Mouse (Mus musculus): Measurements from ENCODE around the gene Cygb.
"Not testable (repeated sequence)": the region's sequence is repeated elsewhere in the genome, so short reads cannot be mapped to it uniquely, and the experiment has no call there.

The Cygb gene

GRCm38 (mm10) chr11:116619156-116619555, 35.0 kb downstream of the Cygb start:
- peak in 1 of 2 experiments; percentile 50 for DNase-seq (ENCODE audit: inconsistent age in 2 of 2, low spot score in 1 of 2)

DNA sequence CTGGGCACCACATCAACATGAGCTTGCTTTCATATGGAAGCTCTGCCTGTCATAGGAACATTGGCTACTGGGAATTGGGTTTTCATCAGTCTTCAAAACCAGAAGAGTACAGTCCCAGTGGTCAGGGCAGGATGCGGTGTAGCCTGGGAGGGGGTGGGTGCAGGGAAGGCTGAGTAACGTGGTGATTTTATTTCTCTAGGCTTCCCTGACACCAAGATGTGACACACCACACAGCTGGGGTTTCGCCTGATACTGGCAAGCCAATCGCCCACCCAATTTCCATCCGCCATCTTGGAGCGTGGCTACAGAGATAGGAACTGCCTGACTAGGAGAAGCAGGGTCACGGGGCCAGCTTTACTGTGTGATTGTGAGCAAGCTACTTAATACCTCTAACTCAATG, 35.4 kb downstream of the Cygb start:
- DNase-seq (ENCODE audit: inconsistent age in 2 of 2, low spot score in 1 of 2): no peak

DNA sequence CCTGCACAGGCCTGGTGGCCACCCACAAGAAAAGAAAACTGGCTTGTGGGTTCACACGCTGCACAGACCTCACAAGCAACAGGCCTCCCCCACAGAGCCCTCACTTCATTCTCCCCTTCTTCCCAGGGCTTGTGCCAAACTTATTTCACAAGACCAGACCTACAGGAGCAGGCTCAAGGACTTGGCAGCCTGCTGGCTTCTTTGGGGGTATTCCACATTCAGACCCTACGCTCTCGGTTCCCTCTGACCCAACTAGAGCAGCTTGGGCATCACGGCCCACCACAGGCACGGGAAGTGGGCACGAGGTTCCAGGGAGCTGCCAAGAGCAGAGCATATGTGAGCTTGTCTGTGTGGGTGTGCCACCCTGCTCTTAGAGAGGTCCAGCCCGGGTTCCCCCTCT, 36.5 kb downstream of the Cygb start:
- peak in 1 of 2 experiments; percentile 79 for DNase-seq (ENCODE audit: inconsistent age in 2 of 2, low spot score in 1 of 2)

DNA sequence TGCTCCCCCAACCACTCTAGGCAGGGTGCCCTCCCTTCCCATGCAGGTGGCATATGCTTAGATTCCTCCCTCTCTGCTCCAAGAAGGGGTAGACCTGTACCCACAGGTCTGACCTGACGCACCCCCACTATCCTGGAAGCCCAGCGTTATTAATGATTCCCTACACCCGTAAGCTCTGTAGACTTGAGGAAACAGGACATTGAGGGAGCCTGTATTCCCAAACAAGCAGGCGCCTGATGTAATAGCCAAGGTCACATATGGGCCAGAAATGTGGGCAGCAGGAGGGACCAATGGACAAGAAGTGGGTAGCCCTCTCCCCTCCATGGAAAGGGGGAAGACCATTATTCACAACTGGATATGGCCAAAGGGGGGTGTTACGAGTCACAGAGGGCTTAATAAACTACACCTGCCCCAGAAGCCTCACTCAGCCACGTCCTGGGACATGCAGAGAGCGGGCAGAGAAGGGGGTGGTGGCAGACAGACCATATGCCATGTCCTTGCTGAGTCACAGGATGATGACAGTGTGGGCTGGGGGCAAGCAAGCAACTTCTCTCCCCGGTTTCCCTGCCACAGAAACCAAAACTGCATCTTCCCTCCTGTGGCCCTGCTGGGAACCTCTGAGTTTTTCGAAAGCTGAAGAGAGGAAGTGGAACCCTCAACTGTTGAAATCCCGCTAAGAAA, 37.5 kb downstream of the Cygb start:
- peak in 1 of 2 experiments; percentile 71 for DNase-seq (ENCODE audit: inconsistent age in 2 of 2, low spot score in 1 of 2)

DNA sequence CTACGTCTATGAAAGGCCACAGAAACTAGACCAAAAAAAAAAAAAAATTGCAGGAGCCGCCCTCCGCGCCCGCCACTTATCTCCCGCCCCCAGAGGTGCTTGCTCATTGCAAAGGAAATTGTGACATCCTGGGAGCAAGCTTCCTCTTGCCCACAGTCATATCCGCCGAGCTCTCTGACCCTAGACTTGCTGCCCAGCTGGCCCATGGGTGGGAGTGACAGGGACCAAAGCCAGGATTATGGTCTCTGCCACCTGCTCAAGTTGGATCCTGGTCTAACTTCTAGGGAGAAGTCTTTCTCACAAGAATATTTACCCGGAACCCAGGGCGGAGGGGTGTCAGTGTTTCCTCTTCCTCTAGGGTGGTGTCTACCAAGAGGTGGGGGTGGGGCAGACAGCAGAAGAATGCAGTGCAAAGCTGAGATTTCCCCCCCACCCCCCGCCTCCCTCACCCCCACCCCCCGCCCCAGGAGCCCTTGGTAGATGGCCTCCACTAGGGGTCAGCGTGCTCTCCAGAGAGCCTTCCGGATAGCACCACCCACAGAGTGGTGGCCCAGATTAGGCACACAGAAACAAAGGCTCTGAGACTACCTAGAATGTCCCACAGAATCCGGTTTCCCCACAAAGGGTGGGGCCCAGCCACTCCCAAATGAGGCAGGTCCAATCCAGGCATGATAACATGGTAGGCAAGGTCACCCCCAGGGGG, 38.2 kb downstream of the Cygb start:
- DNase-seq (ENCODE audit: inconsistent age in 2 of 2, low spot score in 1 of 2): peak in 1 of 2 experiments; percentile 72

GRCm38 (mm10) chr11:116613234-116613633, 40.9 kb downstream of the Cygb start:
- no peak for DNase-seq (ENCODE audit: inconsistent age in 2 of 2, low spot score in 1 of 2)

DNA sequence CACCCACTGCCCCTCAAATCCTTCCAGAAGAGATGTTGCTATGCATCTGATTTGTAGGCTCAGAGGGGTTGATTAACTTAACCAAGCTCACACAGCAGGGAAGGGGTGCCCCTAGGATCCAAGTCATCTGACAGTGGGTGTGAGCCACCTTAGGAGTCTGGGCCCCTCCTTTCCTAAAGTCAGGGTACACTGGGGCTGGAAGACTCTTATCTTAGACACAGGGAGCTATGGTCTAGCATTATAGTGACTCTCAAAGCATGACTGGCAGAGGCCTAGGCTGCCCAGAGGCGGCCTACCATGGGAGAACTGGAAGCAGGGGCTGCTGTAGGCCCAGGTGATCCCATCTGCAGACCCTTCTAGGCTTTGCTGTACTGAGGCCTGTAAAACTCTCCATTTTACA, 41.6 kb downstream of the Cygb start:
- no peak for DNase-seq (ENCODE audit: inconsistent age in 2 of 2, low spot score in 1 of 2)

DNA sequence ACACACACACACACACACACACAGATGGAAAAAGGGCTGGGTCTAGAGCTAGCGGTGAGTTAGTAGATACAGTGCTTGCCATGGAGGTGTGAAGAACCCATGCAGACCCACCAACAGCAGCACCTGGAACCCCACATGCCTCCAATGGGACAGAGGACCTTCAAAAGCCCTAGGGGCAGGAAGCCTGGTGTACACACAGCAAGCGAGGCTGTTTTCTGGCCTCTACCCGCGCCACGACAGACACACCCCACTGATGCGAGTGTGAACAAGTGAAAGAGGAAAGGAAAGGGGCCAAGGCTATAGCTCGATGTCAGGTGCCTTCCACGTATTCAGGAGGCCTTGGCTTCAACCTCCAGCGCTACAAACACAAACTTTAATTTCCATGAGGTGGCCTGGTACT, 42.2 kb downstream of the Cygb start:
- no peak for DNase-seq (ENCODE audit: inconsistent age in 2 of 2, low spot score in 1 of 2)

DNA sequence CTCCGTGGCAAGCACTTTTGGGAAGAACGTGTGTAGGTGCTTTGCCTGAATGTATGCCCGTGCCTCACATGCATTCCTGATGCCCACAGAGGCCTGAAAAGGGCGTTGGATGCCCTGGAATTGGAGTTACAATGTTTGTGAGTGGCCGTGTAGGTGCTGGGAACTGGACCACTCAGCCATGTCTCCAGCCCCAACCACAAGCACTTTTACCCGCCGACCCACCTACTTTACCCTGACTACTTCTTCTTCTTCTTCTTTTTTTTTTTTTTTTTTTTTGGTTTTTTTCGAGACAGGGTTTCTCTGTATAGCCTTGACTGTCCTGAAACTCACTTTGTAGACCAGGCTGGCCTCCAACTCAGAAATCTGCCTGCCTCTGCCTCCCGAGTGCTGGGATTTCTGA, 42.9 kb downstream of the Cygb start:
- DNase-seq (ENCODE audit: inconsistent age in 2 of 2, low spot score in 1 of 2): not testable (repeated sequence)

- no peak for DNase-seq (ENCODE audit: inconsistent age in 2 of 2, low spot score in 1 of 2)
These were observed 44.0 kb downstream of the Cygb start for GRCm38 (mm10) chr11:116609965-116610630.

GRCm38 (mm10) chr11:116607717-116608116, 46.4 kb downstream of the Cygb start:
- DNase-seq (ENCODE audit: inconsistent age in 2 of 2, low spot score in 1 of 2): no peak

- peak in 1 of 2 experiments; percentile 52 for DNase-seq (ENCODE audit: inconsistent age in 2 of 2, low spot score in 1 of 2)
These were observed 50.0 kb downstream of the Cygb start for GRCm38 (mm10) chr11:116604097-116604496.

DNA sequence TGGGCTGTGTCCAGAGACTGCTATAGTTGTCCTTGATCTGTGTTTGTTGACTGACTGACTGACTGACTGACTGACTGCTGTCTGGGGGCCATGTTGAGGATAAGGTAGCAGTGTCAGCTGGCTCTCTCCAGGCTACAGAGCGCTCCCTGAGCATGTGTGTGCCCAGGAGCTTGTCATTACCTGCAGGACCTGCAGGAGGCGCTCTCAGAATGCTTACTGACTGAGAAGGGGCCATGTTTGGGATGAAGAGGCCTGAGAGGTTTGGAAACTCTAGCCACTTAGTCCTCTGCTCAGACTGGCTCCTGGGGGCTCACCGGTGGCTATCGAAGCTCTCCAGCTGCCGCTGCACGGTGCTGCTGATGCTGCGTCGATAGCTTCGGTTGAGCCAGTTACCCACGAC, 50.8 kb downstream of the Cygb start:
- peak in 1 of 2 experiments; percentile 71 for DNase-seq (ENCODE audit: inconsistent age in 2 of 2, low spot score in 1 of 2)

- DNase-seq (ENCODE audit: inconsistent age in 2 of 2, low spot score in 1 of 2): no peak
These were observed 52.1 kb downstream of the Cygb start for GRCm38 (mm10) chr11:116602043-116602442.

GRCm38 (mm10) chr11:116601166-116601565, 52.9 kb downstream of the Cygb start:
- no peak for DNase-seq (ENCODE audit: inconsistent age in 2 of 2, low spot score in 1 of 2)

GRCm38 (mm10) chr11:116599230-116599629, 54.9 kb downstream of the Cygb start:
- no peak for DNase-seq (ENCODE audit: inconsistent age in 2 of 2, low spot score in 1 of 2)

DNA sequence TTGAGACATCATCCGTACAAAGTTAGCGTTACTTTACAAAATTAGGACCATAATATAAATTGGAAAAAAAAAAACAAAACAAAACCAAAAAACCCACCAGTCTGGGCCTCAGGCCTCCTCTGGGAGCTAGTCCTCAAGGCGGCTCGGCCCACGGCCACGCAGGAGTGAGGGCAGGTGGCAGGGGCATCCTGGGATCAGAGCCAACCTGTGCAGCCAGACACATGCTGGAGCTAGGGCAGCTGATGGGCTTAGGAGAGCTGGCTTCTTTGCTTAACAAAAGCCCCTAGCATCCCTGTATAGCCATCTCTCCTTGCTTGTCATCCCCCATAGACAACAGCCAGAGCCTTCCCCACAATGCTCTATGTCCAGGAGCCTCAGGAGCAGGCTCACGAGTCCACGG, 55.9 kb downstream of the Cygb start:
- no peak for DNase-seq (ENCODE audit: inconsistent age in 2 of 2, low spot score in 1 of 2)

DNA sequence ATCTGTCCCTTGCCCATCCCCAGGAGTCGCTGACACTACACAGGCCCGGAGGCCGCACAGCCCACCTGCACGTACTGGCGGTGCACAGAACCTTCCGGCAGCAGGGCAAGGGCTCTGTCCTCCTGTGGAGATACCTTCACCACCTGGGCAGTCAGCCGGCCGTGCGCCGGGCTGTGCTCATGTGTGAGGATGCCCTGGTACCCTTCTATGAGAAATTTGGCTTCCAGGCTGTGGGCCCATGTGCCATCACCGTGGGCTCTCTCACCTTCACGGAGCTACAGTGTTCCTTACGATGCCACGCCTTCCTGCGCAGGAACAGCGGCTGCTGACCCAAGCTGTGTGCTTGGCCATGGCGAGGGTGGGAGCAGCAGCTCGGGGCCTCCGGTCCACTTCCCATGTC, 57.3 kb downstream of the Cygb start:
- no peak for DNase-seq (ENCODE audit: inconsistent age in 2 of 2, low spot score in 1 of 2)

Data from adrenal gland, adult (tissue).